Mouse (Mus musculus): ENCODE results near the gene Akap12. TPM values are rescaled to one million over a fixed set of nuclear protein-coding genes. Genes with fewer than 3 reads are reported as not detected.

The Akap12 gene
- polyA plus RNA-seq, 1 experiment from 2014 or later = 32.5 TPM

GRCm38 (mm10) chr10:4276081-4276480 is 9.9 kb downstream of the Akap12 start:
- Histone ChIP-seq H3K4me3 (ENCODE audit: low read length) (no peak overlapping the region), H3K9ac (ENCODE audit: low read depth, low read length) (no peak overlapping the region), H3K27ac (ENCODE audit: low read length) (no peak overlapping the region), H3K9me3 (ENCODE audit: control insufficient read depth, low read length) (no peaks in the 10 kb centered on the region), H3K4me1 (ENCODE audit: control insufficient read depth, insufficient read depth, low read length) (peaks cover 5% of the 10 kb centered on the region), H3K36me3 (ENCODE audit: control insufficient read depth, insufficient read depth, low read length) (no peaks in the 10 kb centered on the region), H3K4me2 (ENCODE audit: low read depth, low read length) (no peak overlapping the region), H3K27me3 (replicated peaks; ENCODE audit: control insufficient read depth, insufficient read depth, low read length) (no peaks in the 10 kb centered on the region)
- 95% methylated on average over 13 of the region's 13 CpGs for WGBS
- no peak for ATAC-seq

- Histone ChIP-seq H3K4me3 (ENCODE audit: low read length) (no peak overlapping the region), H3K27me3 (replicated peaks; ENCODE audit: control insufficient read depth, insufficient read depth, low read length) (no peaks in the 10 kb centered on the region), H3K4me1 (ENCODE audit: control insufficient read depth, insufficient read depth, low read length) (peaks cover 5% of the 10 kb centered on the region), H3K36me3 (ENCODE audit: control insufficient read depth, insufficient read depth, low read length) (no peaks in the 10 kb centered on the region), H3K9me3 (ENCODE audit: control insufficient read depth, low read length) (no peaks in the 10 kb centered on the region), H3K9ac (ENCODE audit: low read depth, low read length) (no peak overlapping the region), H3K4me2 (ENCODE audit: low read depth, low read length) (no peak overlapping the region), H3K27ac (ENCODE audit: low read length) (no peak overlapping the region)
- ATAC-seq = no peak
- 39% methylated on average over 6 of the region's 6 CpGs for WGBS
Measured at GRCm38 (mm10) chr10:4278041-4278440, 11.9 kb downstream of the Akap12 start.

GRCm38 (mm10) chr10:4282395-4282794 is 16.2 kb downstream of the Akap12 start:
- Histone ChIP-seq H3K36me3 (ENCODE audit: control insufficient read depth, insufficient read depth, low read length) (no peaks in the 10 kb centered on the region), H3K4me2 (ENCODE audit: low read depth, low read length) (no peak overlapping the region), H3K4me3 (ENCODE audit: low read length) (no peak overlapping the region), H3K4me1 (ENCODE audit: control insufficient read depth, insufficient read depth, low read length) (peaks cover 5% of the 10 kb centered on the region), H3K27ac (ENCODE audit: low read length) (no peak overlapping the region), H3K9me3 (ENCODE audit: control insufficient read depth, low read length) (no peaks in the 10 kb centered on the region), H3K9ac (ENCODE audit: low read depth, low read length) (no peak overlapping the region), H3K27me3 (replicated peaks; ENCODE audit: control insufficient read depth, insufficient read depth, low read length) (no peaks in the 10 kb centered on the region)
- ATAC-seq = no peak
- 52% methylated on average over 4 of the region's 4 CpGs for WGBS

- Histone ChIP-seq H3K4me2 (ENCODE audit: low read depth, low read length) (no peak overlapping the region), H3K4me1 (ENCODE audit: control insufficient read depth, insufficient read depth, low read length) (peaks cover 6% of the 10 kb centered on the region; the same call in 1 of the 2 replicates), H3K36me3 (ENCODE audit: control insufficient read depth, insufficient read depth, low read length) (no peaks in the 10 kb centered on the region), H3K27me3 (replicated peaks; ENCODE audit: control insufficient read depth, insufficient read depth, low read length) (no peaks in the 10 kb centered on the region), H3K9ac (ENCODE audit: low read depth, low read length) (no peak overlapping the region), H3K27ac (ENCODE audit: low read length) (no peak overlapping the region), H3K9me3 (ENCODE audit: control insufficient read depth, low read length) (no peaks in the 10 kb centered on the region), H3K4me3 (ENCODE audit: low read length) (no peak overlapping the region)
- ATAC-seq = no peak
- 90% methylated on average over 1 of the region's 1 CpGs for WGBS
Measured at GRCm38 (mm10) chr10:4284781-4285180, 18.6 kb downstream of the Akap12 start.

- Histone ChIP-seq H3K4me3 (ENCODE audit: low read length) (no peak overlapping the region), H3K27me3 (replicated peaks; ENCODE audit: control insufficient read depth, insufficient read depth, low read length) (no peaks in the 10 kb centered on the region), H3K4me2 (ENCODE audit: low read depth, low read length) (no peak overlapping the region), H3K27ac (ENCODE audit: low read length) (peak overlapping the region; percentile 68), H3K9ac (ENCODE audit: low read depth, low read length) (no peak overlapping the region), H3K4me1 (ENCODE audit: control insufficient read depth, insufficient read depth, low read length) (peaks cover 6% of the 10 kb centered on the region; the same call in 1 of the 2 replicates), H3K36me3 (ENCODE audit: control insufficient read depth, insufficient read depth, low read length) (no peaks in the 10 kb centered on the region), H3K9me3 (ENCODE audit: control insufficient read depth, low read length) (no peaks in the 10 kb centered on the region)
- ATAC-seq = no peak
- WGBS = 39% methylated on average over 8 of the region's 8 CpGs
Measured at GRCm38 (mm10) chr10:4285752-4286151, 19.6 kb downstream of the Akap12 start.

- no peaks in the 10 kb centered on the region for H3K27me3 ChIP-seq (replicated peaks; ENCODE audit: control insufficient read depth, insufficient read depth, low read length)
- no peak overlapping the region for H3K4me2 ChIP-seq (ENCODE audit: low read depth, low read length)
- no peak overlapping the region for H3K4me3 ChIP-seq (ENCODE audit: low read length)
- no peaks in the 10 kb centered on the region for H3K9me3 ChIP-seq (ENCODE audit: control insufficient read depth, low read length)
- no peak for ATAC-seq
- 58% methylated on average over 5 of the region's 5 CpGs for WGBS
- peaks cover 6% of the 10 kb centered on the region; the same call in 1 of the 2 replicates for H3K4me1 ChIP-seq (ENCODE audit: control insufficient read depth, insufficient read depth, low read length)
- no peak overlapping the region for H3K9ac ChIP-seq (ENCODE audit: low read depth, low read length)
- H3K27ac ChIP-seq (ENCODE audit: low read length) = no peak overlapping the region
- H3K36me3 ChIP-seq (ENCODE audit: control insufficient read depth, insufficient read depth, low read length) = no peaks in the 10 kb centered on the region
Measured at GRCm38 (mm10) chr10:4289171-4289570, 23.0 kb downstream of the Akap12 start.

GRCm38 (mm10) chr10:4289636-4290035 is 23.5 kb downstream of the Akap12 start:
- H3K27ac ChIP-seq (ENCODE audit: low read length) = no peak overlapping the region
- 50% methylated on average over 3 of the region's 3 CpGs for WGBS
- H3K4me1 ChIP-seq (ENCODE audit: control insufficient read depth, insufficient read depth, low read length) = peaks cover 6% of the 10 kb centered on the region; the same call in 1 of the 2 replicates
- no peak for ATAC-seq
- no peak overlapping the region for H3K9ac ChIP-seq (ENCODE audit: low read depth, low read length)
- no peak overlapping the region for H3K4me2 ChIP-seq (ENCODE audit: low read depth, low read length)
- no peak overlapping the region for H3K4me3 ChIP-seq (ENCODE audit: low read length)
- H3K27me3 ChIP-seq (replicated peaks; ENCODE audit: control insufficient read depth, insufficient read depth, low read length) = no peaks in the 10 kb centered on the region
- no peaks in the 10 kb centered on the region for H3K9me3 ChIP-seq (ENCODE audit: control insufficient read depth, low read length)
- H3K36me3 ChIP-seq (ENCODE audit: control insufficient read depth, insufficient read depth, low read length) = no peaks in the 10 kb centered on the region

- H3K36me3 ChIP-seq (ENCODE audit: control insufficient read depth, insufficient read depth, low read length) = no peaks in the 10 kb centered on the region
- peaks cover 6% of the 10 kb centered on the region; the same call in 1 of the 2 replicates for H3K4me1 ChIP-seq (ENCODE audit: control insufficient read depth, insufficient read depth, low read length)
- H3K9me3 ChIP-seq (ENCODE audit: control insufficient read depth, low read length) = no peaks in the 10 kb centered on the region
- no peak overlapping the region for H3K27ac ChIP-seq (ENCODE audit: low read length)
- H3K4me3 ChIP-seq (ENCODE audit: low read length) = no peak overlapping the region
- ATAC-seq = no peak
- WGBS = 64% methylated on average over 3 of the region's 3 CpGs
- no peaks in the 10 kb centered on the region for H3K27me3 ChIP-seq (replicated peaks; ENCODE audit: control insufficient read depth, insufficient read depth, low read length)
- H3K4me2 ChIP-seq (ENCODE audit: low read depth, low read length) = no peak overlapping the region
- no peak overlapping the region for H3K9ac ChIP-seq (ENCODE audit: low read depth, low read length)
Measured at GRCm38 (mm10) chr10:4290145-4290544, 24.0 kb downstream of the Akap12 start.

GRCm38 (mm10) chr10:4290561-4290960 is 24.4 kb downstream of the Akap12 start:
- 0 out of 2 replicates have a peak, but pooled peaks cover 6% of the 10 kb centered on the region for H3K4me1 ChIP-seq (ENCODE audit: control insufficient read depth, insufficient read depth, low read length)
- H3K27ac ChIP-seq (ENCODE audit: low read length) = no peak overlapping the region
- H3K4me3 ChIP-seq (ENCODE audit: low read length) = no peak overlapping the region
- H3K9me3 ChIP-seq (ENCODE audit: control insufficient read depth, low read length) = no peaks in the 10 kb centered on the region
- ATAC-seq = no peak
- no peak overlapping the region for H3K9ac ChIP-seq (ENCODE audit: low read depth, low read length)
- no peaks in the 10 kb centered on the region for H3K36me3 ChIP-seq (ENCODE audit: control insufficient read depth, insufficient read depth, low read length)
- no peak overlapping the region for H3K4me2 ChIP-seq (ENCODE audit: low read depth, low read length)
- no peaks in the 10 kb centered on the region for H3K27me3 ChIP-seq (replicated peaks; ENCODE audit: control insufficient read depth, insufficient read depth, low read length)
- 76% methylated on average over 6 of the region's 6 CpGs for WGBS

GRCm38 (mm10) chr10:4293418-4293817 is 27.2 kb downstream of the Akap12 start:
- Histone ChIP-seq H3K27ac (ENCODE audit: low read length) (no peak overlapping the region), H3K9me3 (ENCODE audit: control insufficient read depth, low read length) (no peaks in the 10 kb centered on the region), H3K4me3 (ENCODE audit: low read length) (no peak overlapping the region), H3K9ac (ENCODE audit: low read depth, low read length) (no peak overlapping the region), H3K36me3 (ENCODE audit: control insufficient read depth, insufficient read depth, low read length) (no peaks in the 10 kb centered on the region), H3K4me1 (ENCODE audit: control insufficient read depth, insufficient read depth, low read length) (0 out of 2 replicates have a peak, but pooled peaks cover 6% of the 10 kb centered on the region), H3K4me2 (ENCODE audit: low read depth, low read length) (no peak overlapping the region), H3K27me3 (replicated peaks; ENCODE audit: control insufficient read depth, insufficient read depth, low read length) (no peaks in the 10 kb centered on the region)
- WGBS = 71% methylated on average over 4 of the region's 4 CpGs
- ATAC-seq = no peak
